Mouse (Mus musculus): ENCODE results near the gene Sv2a.

- TF ChIP-seq HCFC1 (IDR thresholded peaks at IDR 0.05; ENCODE audit: borderline replicate concordance, insufficient read depth, low read length) = no peak
- no peak for TF ChIP-seq ZNF384 (IDR thresholded peaks at IDR 0.05; ENCODE audit: low read depth, low read length)
- no peak for TF ChIP-seq MAFK (IDR thresholded peaks at IDR 0.05; ENCODE audit: insufficient read depth, low read depth, low read length)
Observed at GRCm38 (mm10) chr3:96237335-96237903, 56.5 kb downstream of the Sv2a start.

Data from ES-E14 (cell line).